Mouse (Mus musculus): ENCODE measurements around the gene Itga8.

DNA sequence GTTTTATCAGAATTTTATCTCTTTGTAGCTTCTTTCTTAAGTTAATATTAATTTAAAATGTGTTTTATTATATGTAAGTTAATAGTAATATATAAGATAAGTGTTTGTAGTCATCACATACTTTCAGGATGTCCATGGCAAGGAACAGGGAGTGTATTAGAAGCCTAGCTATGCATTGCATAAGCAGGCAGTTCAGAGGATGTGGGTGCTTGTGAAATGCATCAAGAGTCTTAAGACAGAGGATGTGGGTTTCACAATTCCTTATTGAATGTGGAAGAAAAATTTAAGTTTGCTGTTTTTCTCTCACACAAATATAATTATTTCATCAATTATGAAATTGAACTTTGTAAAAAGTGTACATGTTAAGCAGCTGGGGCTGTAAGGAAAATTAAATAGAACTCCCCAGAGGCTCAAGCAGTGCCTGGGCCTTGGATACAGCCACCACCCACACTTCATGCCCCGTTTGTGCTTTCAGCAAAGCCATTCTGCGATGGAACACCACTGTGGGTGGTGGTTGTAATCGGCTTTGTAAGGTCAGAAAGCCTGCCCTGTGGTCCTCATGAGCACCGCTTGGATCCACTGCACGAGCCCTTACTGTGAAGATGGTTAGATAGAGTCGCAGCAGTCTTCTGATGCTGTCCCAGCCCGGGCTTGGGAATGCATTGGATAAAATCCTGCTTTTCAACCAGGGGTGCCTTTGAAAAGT lies 126.8 kb downstream of the Itga8 start:
- TF ChIP-seq CTCF (IDR thresholded peaks at IDR 0.05; ENCODE audit: borderline replicate concordance, control insufficient read depth, extremely low read depth, insufficient read depth, low read length, poor library complexity) (no peak), POLR2A (IDR thresholded peaks at IDR 0.05; ENCODE audit: control insufficient read depth, extremely low read depth, insufficient read depth, low read length, poor library complexity) (no peak)

Measured in thymus, adult 2 months (tissue).